Mouse (Mus musculus): ENCODE results near the gene Fbxw11. TPM values are rescaled to one million over a fixed set of nuclear protein-coding genes. Genes with fewer than 3 reads are reported as not detected.
"Not testable (repeated sequence)": the region's sequence is repeated elsewhere in the genome, so short reads cannot be mapped to it uniquely, and the experiment has no call there.

Gene Fbxw11
- total and polyA plus RNA-seq, 3 experiments: 27.3 to 58.7 (median 47.8) TPM

- intact Hi-C loops (cut with DNase I): loop anchor here (1.0 to 5.0 kb wide), 2 partner anchors 242 to 433 kb away; no protein-coding TSS in a partner anchor
- TF ChIP-seq EP300 (IDR thresholded peaks at IDR 0.05; ENCODE audit: insufficient read depth, low read depth, low read length): no peak
- TF ChIP-seq POLR2A (IDR thresholded peaks at IDR 0.05; ENCODE audit: insufficient read depth, low read depth, low read length): no peak
- TF ChIP-seq CTCF (IDR thresholded peaks at IDR 0.05): no peak
Observed at GRCm38 (mm10) chr11:32714896-32715295, 72.4 kb downstream of the Fbxw11 start.

GRCm38 (mm10) chr11:32715495-32715894 lies 73.0 kb downstream of the Fbxw11 start:
- WGBS: 58% methylated on average over 6 of the region's 6 CpGs
- peaks cover 11% of the 10 kb centered on the region for H3K4me1 ChIP-seq (ENCODE audit: control insufficient read depth, insufficient read depth, low read length)
- H3K27ac ChIP-seq: no peak overlapping the region
- peak in 1 of 2 experiments; percentile 7 for DNase-seq
- no peak overlapping the region for H3K4me3 ChIP-seq
- no peaks in the 10 kb centered on the region for H3K27me3 ChIP-seq (ENCODE audit: control insufficient read depth, insufficient read depth, low read length)
- intact Hi-C loops (cut with DNase I): loop anchor here (1.0 kb wide), 1 partner anchor 433 kb away; no protein-coding TSS in a partner anchor
- no peak overlapping the region for H3K9ac ChIP-seq (ENCODE audit: low read depth, low read length)
- H3K36me3 ChIP-seq (ENCODE audit: control insufficient read depth, insufficient read depth, low read length): peaks cover 14% of the 10 kb centered on the region
- TF ChIP-seq POLR2A (IDR thresholded peaks at IDR 0.05; ENCODE audit: insufficient read depth, low read depth, low read length): no peak
- no peak for TF ChIP-seq CTCF (IDR thresholded peaks at IDR 0.05)
- TF ChIP-seq EP300 (IDR thresholded peaks at IDR 0.05; ENCODE audit: insufficient read depth, low read depth, low read length): no peak
- peaks cover 6% of the 10 kb centered on the region; the same call in 1 of the 2 replicates for H3K79me2 ChIP-seq (replicated peaks; ENCODE audit: control insufficient read depth, insufficient read depth, low read length)

More at GRCm38 (mm10) chr11:32714896-32715295, 72.4 kb downstream of the Fbxw11 start:
- H3K27me3 ChIP-seq (ENCODE audit: control insufficient read depth, insufficient read depth, low read length): no peaks in the 10 kb centered on the region
- no peak for DNase-seq
- no peak overlapping the region for H3K9ac ChIP-seq (ENCODE audit: low read depth, low read length)
- H3K27ac ChIP-seq: no peak overlapping the region
- peaks cover 14% of the 10 kb centered on the region for H3K36me3 ChIP-seq (ENCODE audit: control insufficient read depth, insufficient read depth, low read length)
- peaks cover 11% of the 10 kb centered on the region for H3K4me1 ChIP-seq (ENCODE audit: control insufficient read depth, insufficient read depth, low read length)
- WGBS: 96% methylated on average over 2 of the region's 2 CpGs
- H3K79me2 ChIP-seq (replicated peaks; ENCODE audit: control insufficient read depth, insufficient read depth, low read length): peaks cover 7% of the 10 kb centered on the region; the same call in 1 of the 2 replicates
- H3K4me3 ChIP-seq: no peak overlapping the region

GRCm38 (mm10) chr11:32715970-32716369 lies 73.4 kb downstream of the Fbxw11 start:
- Histone ChIP-seq H3K9ac (ENCODE audit: low read depth, low read length) (no peak overlapping the region), H3K27ac (no peak overlapping the region), H3K4me3 (no peak overlapping the region), H3K27me3 (ENCODE audit: control insufficient read depth, insufficient read depth, low read length) (no peaks in the 10 kb centered on the region), H3K79me2 (replicated peaks; ENCODE audit: control insufficient read depth, insufficient read depth, low read length) (peaks cover 6% of the 10 kb centered on the region; the same call in 1 of the 2 replicates), H3K36me3 (ENCODE audit: control insufficient read depth, insufficient read depth, low read length) (peaks cover 14% of the 10 kb centered on the region), H3K4me1 (ENCODE audit: control insufficient read depth, insufficient read depth, low read length) (peaks cover 11% of the 10 kb centered on the region)
- WGBS: 57% methylated on average over 5 of the region's 5 CpGs
- DNase-seq: no peak
- no peak for TF ChIP-seq POLR2A (IDR thresholded peaks at IDR 0.05; ENCODE audit: insufficient read depth, low read depth, low read length)
- TF ChIP-seq CTCF (IDR thresholded peaks at IDR 0.05): no peak
- TF ChIP-seq EP300 (IDR thresholded peaks at IDR 0.05; ENCODE audit: insufficient read depth, low read depth, low read length): no peak
- intact Hi-C loops (cut with DNase I): loop anchor here (1.0 kb wide), 1 partner anchor 432 kb away; no protein-coding TSS in a partner anchor

- TF ChIP-seq EP300 (IDR thresholded peaks at IDR 0.05; ENCODE audit: insufficient read depth, low read depth, low read length): no peak
- TF ChIP-seq POLR2A (IDR thresholded peaks at IDR 0.05; ENCODE audit: insufficient read depth, low read depth, low read length): no peak
- no peak for TF ChIP-seq CTCF (IDR thresholded peaks at IDR 0.05)
- intact Hi-C loops (cut with DNase I): no loop called here
- no peak for DNase-seq
Observed at GRCm38 (mm10) chr11:32716876-32717275, 74.4 kb downstream of the Fbxw11 start.

GRCm38 (mm10) chr11:32717711-32718110 lies 75.2 kb downstream of the Fbxw11 start:
- intact Hi-C loops (cut with DNase I); DNase-seq; H3K27ac ChIP-seq; H3K9ac ChIP-seq (ENCODE audit: low read depth, low read length); H3K27me3 ChIP-seq (ENCODE audit: control insufficient read depth, insufficient read depth, low read length); H3K79me2 ChIP-seq (replicated peaks; ENCODE audit: control insufficient read depth, insufficient read depth, low read length); H3K4me3 ChIP-seq: not testable (repeated sequence)
- H3K4me1 ChIP-seq (ENCODE audit: control insufficient read depth, insufficient read depth, low read length): peaks cover 11% of the 10 kb centered on the region
- 95% methylated on average over 9 of the region's 9 CpGs for WGBS
- H3K36me3 ChIP-seq (ENCODE audit: control insufficient read depth, insufficient read depth, low read length): peaks cover 14% of the 10 kb centered on the region

More at GRCm38 (mm10) chr11:32716876-32717275, 74.4 kb downstream of the Fbxw11 start:
- Histone ChIP-seq H3K9ac (ENCODE audit: low read depth, low read length) (no peak overlapping the region), H3K79me2 (replicated peaks; ENCODE audit: control insufficient read depth, insufficient read depth, low read length) (peaks cover 6% of the 10 kb centered on the region; the same call in 1 of the 2 replicates), H3K27me3 (ENCODE audit: control insufficient read depth, insufficient read depth, low read length) (no peaks in the 10 kb centered on the region), H3K36me3 (ENCODE audit: control insufficient read depth, insufficient read depth, low read length) (peaks cover 14% of the 10 kb centered on the region), H3K27ac (no peak overlapping the region), H3K4me1 (ENCODE audit: control insufficient read depth, insufficient read depth, low read length) (peaks cover 11% of the 10 kb centered on the region), H3K4me3 (no peak overlapping the region)
- WGBS: 68% methylated on average over 4 of the region's 4 CpGs

- Histone ChIP-seq H3K27ac (no peak overlapping the region), H3K9ac (ENCODE audit: low read depth, low read length) (no peak overlapping the region), H3K36me3 (ENCODE audit: control insufficient read depth, insufficient read depth, low read length) (peaks cover 14% of the 10 kb centered on the region), H3K79me2 (replicated peaks; ENCODE audit: control insufficient read depth, insufficient read depth, low read length) (peaks cover 6% of the 10 kb centered on the region; the same call in 1 of the 2 replicates), H3K4me1 (ENCODE audit: control insufficient read depth, insufficient read depth, low read length) (peaks cover 11% of the 10 kb centered on the region), H3K27me3 (ENCODE audit: control insufficient read depth, insufficient read depth, low read length) (no peaks in the 10 kb centered on the region), H3K4me3 (no peak overlapping the region)
- intact Hi-C loops (cut with DNase I): no loop called here
- 47% methylated on average over 2 of the region's 2 CpGs for WGBS
- TF ChIP-seq EP300 (IDR thresholded peaks at IDR 0.05; ENCODE audit: insufficient read depth, low read depth, low read length) (no peak), POLR2A (IDR thresholded peaks at IDR 0.05; ENCODE audit: insufficient read depth, low read depth, low read length) (no peak), CTCF (IDR thresholded peaks at IDR 0.05) (no peak)
- DNase-seq: no peak
Observed at GRCm38 (mm10) chr11:32718371-32718770, 75.8 kb downstream of the Fbxw11 start.

Data from heart, adult 2 months (tissue).